Mouse (Mus musculus) gastrocnemius, postnatal 25 days (tissue): Measurements from ENCODE around the gene Olfr273. TPM values are rescaled to one million over a fixed set of nuclear protein-coding genes. Genes with fewer than 3 reads are reported as not detected.
"Not testable (repeated sequence)": the region's sequence is repeated elsewhere in the genome, so short reads cannot be mapped to it uniquely, and the experiment has no call there.

Source experiments
- DNase-seq: peaks from one replicate; pipeline ENCODE4 v3.0.0; 2022
- long read RNA-seq, 2 experiments: library from polyadenylated mRNA; stranded (forward); transcript quantifications; one replicate each; pipeline ENCODE4 v2.0.0; 2021
- total RNA-seq, 2 experiments: library from RNA; stranded (reverse); gene quantifications; 1 replicate in 1 of 2; 2 replicates in 1 of 2; pipeline ENCODE4 v1.2.3; 2021

Olfr273 gene
- not detected for total RNA-seq
- long read RNA-seq, experiment 1: 0 reads
- long read RNA-seq, experiment 2: 0 reads

- no peak for DNase-seq
Observed at GRCm38 (mm10) chr4:52859136-52859535, at the start of gene Olfr273. Gene Olfr273 (minus strand): TSS chr4:52859236.

GRCm38 (mm10) chr4:52864156-52864555, 5.1 kb upstream of the Olfr273 start:
- DNase-seq: no peak

- DNase-seq: no peak
Observed at GRCm38 (mm10) chr4:52849672-52850071, 9.4 kb downstream of the Olfr273 start.

GRCm38 (mm10) chr4:52849039-52849635, 9.9 kb downstream of the Olfr273 start:
- no peak for DNase-seq

- DNase-seq: not testable (repeated sequence)
Observed at GRCm38 (mm10) chr4:52845411-52845810, 13.6 kb downstream of the Olfr273 start.

GRCm38 (mm10) chr4:52821375-52821774, 37.7 kb downstream of the Olfr273 start:
- DNase-seq: no peak

- DNase-seq: no peak
Observed at GRCm38 (mm10) chr4:52814304-52814703, 44.7 kb downstream of the Olfr273 start, which contains the start of gene Olfr275. Gene Olfr275 (plus strand): TSS chr4:52814604.

- no peak for DNase-seq
Observed at GRCm38 (mm10) chr4:52811871-52812270, 47.2 kb downstream of the Olfr273 start.

Other genes starting within 250 kb of the Olfr273 start
- not detected for gene Olfr275, start 44.6 kb downstream of the Olfr273 start, total RNA-seq
- gene Olfr272, start 59.9 kb upstream of the Olfr273 start, total RNA-seq: not detected
- gene Olfr270, start 105.3 kb upstream of the Olfr273 start, total RNA-seq: not detected
- not detected for gene Nipsnap3a, start 130.0 kb upstream of the Olfr273 start, total RNA-seq
- gene Nipsnap3b, start 152.6 kb upstream of the Olfr273 start, total RNA-seq: 1 to 10 TPM; 1.2 to 3.2 TPM